Mouse (Mus musculus) liver, embryonic 14.5 days (tissue): ENCODE measurements at regions not wholly inside any gene's neighbourhood (a gene's known extent, or its start where the extent isn't known, plus 50 kb on each side); places are given as distances from the start of the nearest gene placed in this dataset.

Experiments used
- ATAC-seq: fragments of 200-750 bp; cut with Nextera tagmentation; 2 replicates; pipeline ENCODE4 v1.8.0; 2017; ENCODE audit warnings: moderate number of reproducible peaks, mild to moderate bottlenecking, moderate library complexity; ENCODE audit not compliant: insufficient read depth
- DNase-seq, 3 experiments: peaks; one replicate each; pipeline ENCODE4 v3.0.0-alpha.2; 2012 to 2013; ENCODE audit warnings: low read depth in 3 of 3, low spot score in 3 of 3
- H3K27ac ChIP-seq: fragments of 300-500 bp; sonication (generic); 2 replicates; pipeline ENCODE4 v1.5.1; 2014; ENCODE audit warnings: moderate library complexity, mild to moderate bottlenecking, control low read depth, inconsistent platforms
- H3K27me3 ChIP-seq: fragments of 300-500 bp; sonication (generic); 2 replicates; pipeline ENCODE4 v1.6.1; 2014; ENCODE audit warnings: mild to moderate bottlenecking, low read length, moderate library complexity; ENCODE audit not compliant: control insufficient read depth, insufficient read depth
- H3K36me3 ChIP-seq: fragments of 300-500 bp; sonication (generic); replicated peaks from 2 replicates; pipeline ENCODE4 v1.6.1; 2014; ENCODE audit warnings: low read depth; ENCODE audit not compliant: control insufficient read depth, insufficient read depth
- H3K4me1 ChIP-seq, 2 experiments: fragments of 200-500 bp in 1 of 2; fragments of 300-500 bp in 1 of 2; sonication (generic) in 1 of 2; replicated peaks; 2 replicates each; pipeline ENCODE4 v1.6.1; 2012 to 2014; ENCODE audit warnings: antibody characterized with exemption in 1 of 2, inconsistent platforms in 1 of 2, low read length in 1 of 2; ENCODE audit not compliant: control insufficient read depth in 2 of 2, insufficient read depth in 2 of 2
- H3K4me2 ChIP-seq: fragments of 300-500 bp; sonication (generic); 2 replicates; pipeline ENCODE4 v1.6.1; 2014; ENCODE audit warnings: low read depth, mild to moderate bottlenecking, control low read depth, moderate library complexity
- H3K4me3 ChIP-seq, 2 experiments: fragments of 200-500 bp in 1 of 2; fragments of 300-500 bp in 1 of 2; sonication (generic) in 1 of 2; 2 replicates each; pipeline ENCODE4 v1.5.1; 2012 to 2014; ENCODE audit warnings: low read depth in 2 of 2, low read length in 2 of 2, mild to moderate bottlenecking in 2 of 2, control low read depth in 1 of 2, inconsistent platforms in 1 of 2, moderate library complexity in 1 of 2; ENCODE audit not compliant: insufficient read depth in 1 of 2
- H3K9ac ChIP-seq: fragments of 300-500 bp; sonication (generic); replicated peaks from 2 replicates; pipeline ENCODE4 v1.6.1; 2014; ENCODE audit warnings: mild to moderate bottlenecking, control low read depth, moderate library complexity
- H3K9me3 ChIP-seq: fragments of 300-500 bp; sonication (generic); 2 replicates; pipeline ENCODE4 v1.6.1; 2016; ENCODE audit warnings: low read length, mixed read lengths; ENCODE audit not compliant: control insufficient read depth
- CTCF ChIP-seq: IDR thresholded peaks from 2 replicates; pipeline ENCODE4 v1.5.1; 2016; ENCODE audit warnings: antibody characterized with exemption, low read depth, control low read depth
- EP300 ChIP-seq: IDR thresholded peaks from 2 replicates; pipeline ENCODE4 v1.6.1; 2016; ENCODE audit warnings: antibody characterized with exemption, low read depth
- WGBS: fragments of 180-500 bp; shearing (Covaris S2); extraction: QIAGEN DNeasy Blood & Tissue Kit; methylation state at CpG from one replicate; pipeline ENCODE4 v1.1.7; 2014; ENCODE audit not compliant: insufficient replicate concordance; 5-methylcytosine and 5-hydroxymethylcytosine counted together

- no peak for TF ChIP-seq EP300
- no peak for TF ChIP-seq CTCF
- Histone ChIP-seq H3K9me3 (no peaks in the 10 kb centered on the region), H3K4me2 (no peak overlapping the region), H3K9ac (no peak overlapping the region), H3K4me3 (no peak overlapping the region), H3K27me3 (no peaks in the 10 kb centered on the region), H3K36me3 (no peaks in the 10 kb centered on the region), H3K27ac (no peak overlapping the region), H3K4me1 (no peaks in the 10 kb centered on the region)
- ATAC-seq (no peak), DNase-seq (no peak)
- 64% methylated on average over 6 of the region's 6 CpGs for WGBS
Observed at GRCm38 (mm10) chr5:133175636-133176035, 632.5 kb upstream of the Auts2 start.

DNA sequence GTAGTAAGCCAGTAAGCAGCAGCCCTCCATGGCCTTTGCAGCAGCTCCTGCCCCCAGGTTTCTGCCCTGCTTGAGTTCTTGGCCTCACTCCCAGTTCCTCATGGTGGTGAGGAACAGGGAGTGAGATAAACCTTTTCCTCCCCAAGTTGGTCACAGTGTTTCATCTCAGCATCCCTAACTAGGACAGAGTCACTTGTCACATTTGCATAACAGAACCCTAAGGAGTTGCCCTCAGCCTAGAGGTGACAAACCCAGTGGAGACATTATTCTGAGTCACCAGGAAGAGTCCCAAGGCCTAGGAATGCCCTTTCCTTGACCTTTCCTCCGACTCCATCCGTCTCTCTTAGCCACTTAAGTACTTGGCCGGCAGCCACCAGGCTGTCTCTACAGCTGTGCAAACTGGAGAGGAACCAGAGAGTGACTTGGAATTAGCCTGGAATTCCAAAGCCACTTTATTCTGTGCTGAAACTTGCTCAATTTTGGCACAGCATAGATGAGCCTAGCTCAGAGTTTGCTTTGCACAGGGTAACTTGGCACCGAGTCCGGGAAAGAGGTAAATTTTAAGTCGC, 630.1 kb upstream of the Auts2 start:
- ATAC-seq = no peak
- Histone ChIP-seq H3K9ac (no peak overlapping the region), H3K27me3 (no peaks in the 10 kb centered on the region), H3K36me3 (no peaks in the 10 kb centered on the region), H3K4me1 (no peaks in the 10 kb centered on the region), H3K4me3 (no peak overlapping the region), H3K4me2 (no peak overlapping the region), H3K9me3 (no peaks in the 10 kb centered on the region), H3K27ac (no peak overlapping the region)
- TF ChIP-seq CTCF (no peak), EP300 (no peak)
- WGBS = 51% methylated on average over 6 of the region's 6 CpGs
- DNase-seq = no peak

DNA sequence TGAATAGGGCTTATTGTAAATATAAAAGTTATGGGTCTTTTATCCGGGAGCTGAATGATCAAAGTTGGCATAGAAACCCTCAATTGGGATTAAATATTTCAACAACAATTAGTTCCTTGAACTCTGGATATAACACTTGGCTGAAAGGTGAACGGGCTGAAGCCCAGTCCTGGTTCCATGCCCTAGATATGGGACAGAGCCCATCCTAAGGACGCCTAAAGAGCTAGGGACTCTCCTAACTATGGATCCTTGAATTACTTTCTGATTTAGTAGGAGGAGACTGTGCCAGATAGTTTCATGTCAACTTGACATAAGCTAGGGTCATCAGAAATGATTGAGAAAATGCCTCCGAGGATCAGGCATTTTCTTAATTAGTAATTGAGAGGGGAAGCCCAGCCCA, 629.5 kb upstream of the Auts2 start:
- Histone ChIP-seq H3K4me2 (no peak overlapping the region), H3K36me3 (no peaks in the 10 kb centered on the region), H3K9ac (no peak overlapping the region), H3K9me3 (no peaks in the 10 kb centered on the region), H3K4me3 (no peak overlapping the region), H3K27ac (no peak overlapping the region), H3K27me3 (no peaks in the 10 kb centered on the region), H3K4me1 (no peaks in the 10 kb centered on the region)
- ATAC-seq (no peak), DNase-seq (no peak)
- WGBS = 54% methylated on average over 4 of the region's 4 CpGs
- no peak for TF ChIP-seq EP300
- no peak for TF ChIP-seq CTCF

DNA sequence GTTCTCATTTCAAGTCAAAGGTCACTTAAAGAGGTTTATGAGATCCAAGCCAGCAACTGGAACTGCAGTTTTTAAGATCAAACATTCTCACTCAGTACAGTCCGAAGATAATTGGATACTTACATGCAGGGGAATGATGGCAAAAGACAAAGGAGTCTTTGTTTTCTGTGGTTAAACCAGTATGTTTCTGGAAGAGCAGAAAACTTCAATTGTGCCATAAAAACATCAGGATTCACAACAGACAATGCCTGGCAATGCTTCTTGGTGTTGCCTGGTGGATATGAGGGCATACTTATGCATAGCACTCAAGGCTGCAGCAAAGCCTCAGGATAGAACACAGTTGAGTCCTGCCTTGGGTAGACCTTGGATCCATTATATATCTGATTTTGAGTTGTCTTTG, 628.1 kb upstream of the Auts2 start:
- H3K9me3 ChIP-seq = no peaks in the 10 kb centered on the region
- no peak for ATAC-seq
- WGBS = 44% methylated on average over 1 of the region's 1 CpGs
- H3K9ac ChIP-seq = no peak overlapping the region
- H3K4me2 ChIP-seq = no peak overlapping the region
- no peak overlapping the region for H3K4me3 ChIP-seq
- DNase-seq = no peak
- no peaks in the 10 kb centered on the region for H3K4me1 ChIP-seq
- no peak overlapping the region for H3K27ac ChIP-seq
- no peaks in the 10 kb centered on the region for H3K36me3 ChIP-seq
- no peak for TF ChIP-seq EP300
- no peak for TF ChIP-seq CTCF
- H3K27me3 ChIP-seq = no peaks in the 10 kb centered on the region

DNA sequence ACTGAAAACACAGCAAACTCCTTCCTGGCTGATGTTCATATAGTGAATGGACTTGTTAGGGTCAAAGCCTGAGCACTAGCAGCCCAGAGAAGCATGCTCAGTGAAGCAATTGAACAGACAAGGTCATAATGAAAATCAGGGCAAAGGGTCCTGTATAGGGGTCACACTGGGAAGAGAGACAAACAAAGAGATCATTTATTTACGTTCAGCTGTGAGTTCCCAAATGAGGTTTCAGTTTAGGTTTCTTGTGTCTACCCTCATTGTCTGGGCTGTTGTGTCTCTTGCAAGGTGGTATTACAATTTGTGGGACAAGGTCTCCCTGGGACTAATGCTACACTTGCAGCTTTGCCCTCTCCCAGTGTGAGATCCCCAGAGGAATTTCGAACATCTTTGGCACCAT, 624.4 kb upstream of the Auts2 start:
- no peaks in the 10 kb centered on the region for H3K4me1 ChIP-seq
- WGBS = 37% methylated on average over 2 of the region's 2 CpGs
- no peak overlapping the region for H3K4me3 ChIP-seq
- no peak overlapping the region for H3K27ac ChIP-seq
- no peaks in the 10 kb centered on the region for H3K27me3 ChIP-seq
- H3K36me3 ChIP-seq = no peaks in the 10 kb centered on the region
- no peak overlapping the region for H3K9ac ChIP-seq
- H3K4me2 ChIP-seq = no peak overlapping the region
- TF ChIP-seq CTCF (no peak), EP300 (no peak)
- DNase-seq = no peak
- no peaks in the 10 kb centered on the region for H3K9me3 ChIP-seq
- ATAC-seq = no peak
